Mouse (Mus musculus): ENCODE data around the gene Alpk1. TPM values are rescaled to one million over a fixed set of nuclear protein-coding genes. Genes with fewer than 3 reads are reported as not detected.

Gene Alpk1
- polyA plus RNA-seq, 1 experiment from 2014 or later = 0.99 TPM

- H3K9ac ChIP-seq (replicated peaks; ENCODE audit: low read depth, low read length) = no peak overlapping the region
- H3K36me3 ChIP-seq (ENCODE audit: control insufficient read depth, insufficient read depth) = no peaks in the 10 kb centered on the region
- peaks cover 11% of the 10 kb centered on the region; the same call in 1 of the 2 replicates for H3K4me1 ChIP-seq (replicated peaks; ENCODE audit: control insufficient read depth, insufficient read depth, low read length)
- 97% methylated on average over 3 of the region's 3 CpGs for WGBS
- no peak for ATAC-seq
- H3K27ac ChIP-seq (ENCODE audit: low read length) = no peak overlapping the region
- no peaks in the 10 kb centered on the region for H3K27me3 ChIP-seq (replicated peaks; ENCODE audit: control insufficient read depth, insufficient read depth, low read length)
- no peak overlapping the region for H3K4me3 ChIP-seq (replicated peaks; ENCODE audit: low read length)
- H3K9me3 ChIP-seq (ENCODE audit: control insufficient read depth, low read length) = no peaks in the 10 kb centered on the region
- no peak overlapping the region for H3K4me2 ChIP-seq (ENCODE audit: low read length)
These were observed 38.9 kb downstream of the Alpk1 start for GRCm38 (mm10) chr3:127741473-127741872.

GRCm38 (mm10) chr3:127737876-127738275, 42.5 kb downstream of the Alpk1 start:
- Histone ChIP-seq H3K27me3 (replicated peaks; ENCODE audit: control insufficient read depth, insufficient read depth, low read length) (no peaks in the 10 kb centered on the region), H3K9me3 (ENCODE audit: control insufficient read depth, low read length) (no peaks in the 10 kb centered on the region), H3K27ac (ENCODE audit: low read length) (no peak overlapping the region), H3K36me3 (ENCODE audit: control insufficient read depth, insufficient read depth) (no peaks in the 10 kb centered on the region), H3K9ac (replicated peaks; ENCODE audit: low read depth, low read length) (no peak overlapping the region), H3K4me1 (replicated peaks; ENCODE audit: control insufficient read depth, insufficient read depth, low read length) (no peaks in the 10 kb centered on the region), H3K4me3 (replicated peaks; ENCODE audit: low read length) (no peak overlapping the region), H3K4me2 (ENCODE audit: low read length) (no peak overlapping the region)
- ATAC-seq = no peak
- 79% methylated on average over 5 of the region's 5 CpGs for WGBS

- Histone ChIP-seq H3K4me3 (replicated peaks; ENCODE audit: low read length) (no peak overlapping the region), H3K4me1 (replicated peaks; ENCODE audit: control insufficient read depth, insufficient read depth, low read length) (no peaks in the 10 kb centered on the region), H3K9ac (replicated peaks; ENCODE audit: low read depth, low read length) (no peak overlapping the region), H3K36me3 (ENCODE audit: control insufficient read depth, insufficient read depth) (no peaks in the 10 kb centered on the region), H3K27ac (ENCODE audit: low read length) (no peak overlapping the region), H3K4me2 (ENCODE audit: low read length) (no peak overlapping the region), H3K27me3 (replicated peaks; ENCODE audit: control insufficient read depth, insufficient read depth, low read length) (no peaks in the 10 kb centered on the region), H3K9me3 (ENCODE audit: control insufficient read depth, low read length) (no peaks in the 10 kb centered on the region)
- WGBS = 80% methylated on average over 3 of the region's 3 CpGs
- no peak for ATAC-seq
These were observed 44.9 kb downstream of the Alpk1 start for GRCm38 (mm10) chr3:127735395-127735794.

- H3K27ac ChIP-seq (ENCODE audit: low read length) = no peak overlapping the region
- no peak overlapping the region for H3K4me2 ChIP-seq (ENCODE audit: low read length)
- no peak overlapping the region for H3K9ac ChIP-seq (replicated peaks; ENCODE audit: low read depth, low read length)
- no peaks in the 10 kb centered on the region for H3K36me3 ChIP-seq (ENCODE audit: control insufficient read depth, insufficient read depth)
- peaks cover 4% of the 10 kb centered on the region for H3K4me1 ChIP-seq (replicated peaks; ENCODE audit: control insufficient read depth, insufficient read depth, low read length)
- H3K4me3 ChIP-seq (replicated peaks; ENCODE audit: low read length) = no peak overlapping the region
- H3K9me3 ChIP-seq (ENCODE audit: control insufficient read depth, low read length) = no peaks in the 10 kb centered on the region
- H3K27me3 ChIP-seq (replicated peaks; ENCODE audit: control insufficient read depth, insufficient read depth, low read length) = no peaks in the 10 kb centered on the region
- ATAC-seq = no peak
- 44% methylated on average over 14 of the region's 14 CpGs for WGBS
These were observed 50.7 kb downstream of the Alpk1 start for GRCm38 (mm10) chr3:127729513-127730137.

GRCm38 (mm10) chr3:127728851-127729512, 51.3 kb downstream of the Alpk1 start:
- Histone ChIP-seq H3K27ac (ENCODE audit: low read length) (no peak overlapping the region), H3K27me3 (replicated peaks; ENCODE audit: control insufficient read depth, insufficient read depth, low read length) (no peaks in the 10 kb centered on the region), H3K4me2 (ENCODE audit: low read length) (no peak overlapping the region), H3K4me1 (replicated peaks; ENCODE audit: control insufficient read depth, insufficient read depth, low read length) (peaks cover 4% of the 10 kb centered on the region), H3K9me3 (ENCODE audit: control insufficient read depth, low read length) (no peaks in the 10 kb centered on the region), H3K4me3 (replicated peaks; ENCODE audit: low read length) (no peak overlapping the region), H3K9ac (replicated peaks; ENCODE audit: low read depth, low read length) (no peak overlapping the region), H3K36me3 (ENCODE audit: control insufficient read depth, insufficient read depth) (no peaks in the 10 kb centered on the region)
- 35% methylated on average over 17 of the region's 17 CpGs for WGBS
- ATAC-seq = no peak

GRCm38 (mm10) chr3:127728046-127728445, 52.3 kb downstream of the Alpk1 start:
- no peak overlapping the region for H3K27ac ChIP-seq (ENCODE audit: low read length)
- no peaks in the 10 kb centered on the region for H3K27me3 ChIP-seq (replicated peaks; ENCODE audit: control insufficient read depth, insufficient read depth, low read length)
- H3K4me1 ChIP-seq (replicated peaks; ENCODE audit: control insufficient read depth, insufficient read depth, low read length) = peaks cover 4% of the 10 kb centered on the region
- no peaks in the 10 kb centered on the region for H3K36me3 ChIP-seq (ENCODE audit: control insufficient read depth, insufficient read depth)
- 71% methylated on average over 9 of the region's 9 CpGs for WGBS
- H3K9me3 ChIP-seq (ENCODE audit: control insufficient read depth, low read length) = no peaks in the 10 kb centered on the region
- no peak overlapping the region for H3K9ac ChIP-seq (replicated peaks; ENCODE audit: low read depth, low read length)
- H3K4me2 ChIP-seq (ENCODE audit: low read length) = no peak overlapping the region
- no peak overlapping the region for H3K4me3 ChIP-seq (replicated peaks; ENCODE audit: low read length)
- no peak for ATAC-seq

GRCm38 (mm10) chr3:127720948-127721347, 59.4 kb downstream of the Alpk1 start:
- 64% methylated on average over 4 of the region's 4 CpGs for WGBS
- Histone ChIP-seq H3K4me3 (replicated peaks; ENCODE audit: low read length) (no peak overlapping the region), H3K36me3 (ENCODE audit: control insufficient read depth, insufficient read depth) (no peaks in the 10 kb centered on the region), H3K27ac (ENCODE audit: low read length) (no peak overlapping the region), H3K4me1 (replicated peaks; ENCODE audit: control insufficient read depth, insufficient read depth, low read length) (no peaks in the 10 kb centered on the region), H3K4me2 (ENCODE audit: low read length) (no peak overlapping the region), H3K9ac (replicated peaks; ENCODE audit: low read depth, low read length) (no peak overlapping the region), H3K9me3 (ENCODE audit: control insufficient read depth, low read length) (no peaks in the 10 kb centered on the region), H3K27me3 (replicated peaks; ENCODE audit: control insufficient read depth, insufficient read depth, low read length) (no peaks in the 10 kb centered on the region)
- ATAC-seq = no peak

- Histone ChIP-seq H3K27ac (ENCODE audit: low read length) (no peak overlapping the region), H3K9ac (replicated peaks; ENCODE audit: low read depth, low read length) (no peak overlapping the region)
These were observed 60.3 kb downstream of the Alpk1 start for GRCm38 (mm10) chr3:127720050-127720449.

GRCm38 (mm10) chr3:127719601-127720000, 60.7 kb downstream of the Alpk1 start:
- H3K9ac ChIP-seq (replicated peaks; ENCODE audit: low read depth, low read length) = no peak overlapping the region
- H3K36me3 ChIP-seq (ENCODE audit: control insufficient read depth, insufficient read depth) = no peaks in the 10 kb centered on the region
- no peaks in the 10 kb centered on the region for H3K27me3 ChIP-seq (replicated peaks; ENCODE audit: control insufficient read depth, insufficient read depth, low read length)
- H3K4me3 ChIP-seq (replicated peaks; ENCODE audit: low read length) = no peak overlapping the region
- no peak overlapping the region for H3K27ac ChIP-seq (ENCODE audit: low read length)
- no peak overlapping the region for H3K4me2 ChIP-seq (ENCODE audit: low read length)
- WGBS = 22% methylated on average over 5 of the region's 5 CpGs
- no peak for ATAC-seq
- H3K9me3 ChIP-seq (ENCODE audit: control insufficient read depth, low read length) = no peaks in the 10 kb centered on the region
- no peaks in the 10 kb centered on the region for H3K4me1 ChIP-seq (replicated peaks; ENCODE audit: control insufficient read depth, insufficient read depth, low read length)

More at GRCm38 (mm10) chr3:127720050-127720449, 60.3 kb downstream of the Alpk1 start:
- no peak overlapping the region for H3K4me2 ChIP-seq (ENCODE audit: low read length)
- no peak overlapping the region for H3K4me3 ChIP-seq (replicated peaks; ENCODE audit: low read length)
- no peak for ATAC-seq
- H3K36me3 ChIP-seq (ENCODE audit: control insufficient read depth, insufficient read depth) = no peaks in the 10 kb centered on the region
- 33% methylated on average over 6 of the region's 6 CpGs for WGBS
- H3K27me3 ChIP-seq (replicated peaks; ENCODE audit: control insufficient read depth, insufficient read depth, low read length) = no peaks in the 10 kb centered on the region
- H3K9me3 ChIP-seq (ENCODE audit: control insufficient read depth, low read length) = no peaks in the 10 kb centered on the region
- no peaks in the 10 kb centered on the region for H3K4me1 ChIP-seq (replicated peaks; ENCODE audit: control insufficient read depth, insufficient read depth, low read length)

Measured in forebrain, embryonic 16.5 days (tissue).